Mouse (Mus musculus) embryonic facial prominence, embryonic 10.5 days (tissue): ENCODE measurements at regions not wholly inside any gene's neighbourhood (a gene's known extent, or its start where the extent isn't known, plus 50 kb on each side); places are given as distances from the start of the nearest gene placed in this dataset.

Experiments
- DNase-seq: peaks from one replicate; pipeline ENCODE4 v3.0.0-alpha.2; 2017; ENCODE audit warnings: low spot score
- H3K27ac ChIP-seq: fragments of 300-500 bp; sonication (generic); replicated peaks from 2 replicates; pipeline ENCODE4 v1.5.1; 2016; ENCODE audit warnings: mild to moderate bottlenecking
- H3K27me3 ChIP-seq: fragments of 300-500 bp; sonication (generic); replicated peaks from 2 replicates; pipeline ENCODE4 v1.6.1; 2016; ENCODE audit warnings: low read depth, mild to moderate bottlenecking; ENCODE audit not compliant: poor library complexity, severe bottlenecking
- H3K36me3 ChIP-seq: fragments of 300-500 bp; sonication (generic); replicated peaks from 2 replicates; pipeline ENCODE4 v1.6.1; 2016; ENCODE audit warnings: mild to moderate bottlenecking, moderate library complexity
- H3K4me1 ChIP-seq: fragments of 300-500 bp; sonication (generic); 2 replicates; pipeline ENCODE4 v1.6.1; 2016
- H3K4me3 ChIP-seq: fragments of 300-500 bp; sonication (generic); 2 replicates; pipeline ENCODE4 v1.5.1; 2016; ENCODE audit warnings: mild to moderate bottlenecking, moderate library complexity
- H3K9me3 ChIP-seq: fragments of 300-500 bp; sonication (generic); 2 replicates; pipeline ENCODE4 v1.6.1; 2016; ENCODE audit warnings: mild to moderate bottlenecking
- WGBS: fragments of 180-500 bp; shearing (Covaris S2); methylation state at CpG from one replicate; pipeline ENCODE4 v1.1.7; 2016; 5-methylcytosine and 5-hydroxymethylcytosine counted together

DNA sequence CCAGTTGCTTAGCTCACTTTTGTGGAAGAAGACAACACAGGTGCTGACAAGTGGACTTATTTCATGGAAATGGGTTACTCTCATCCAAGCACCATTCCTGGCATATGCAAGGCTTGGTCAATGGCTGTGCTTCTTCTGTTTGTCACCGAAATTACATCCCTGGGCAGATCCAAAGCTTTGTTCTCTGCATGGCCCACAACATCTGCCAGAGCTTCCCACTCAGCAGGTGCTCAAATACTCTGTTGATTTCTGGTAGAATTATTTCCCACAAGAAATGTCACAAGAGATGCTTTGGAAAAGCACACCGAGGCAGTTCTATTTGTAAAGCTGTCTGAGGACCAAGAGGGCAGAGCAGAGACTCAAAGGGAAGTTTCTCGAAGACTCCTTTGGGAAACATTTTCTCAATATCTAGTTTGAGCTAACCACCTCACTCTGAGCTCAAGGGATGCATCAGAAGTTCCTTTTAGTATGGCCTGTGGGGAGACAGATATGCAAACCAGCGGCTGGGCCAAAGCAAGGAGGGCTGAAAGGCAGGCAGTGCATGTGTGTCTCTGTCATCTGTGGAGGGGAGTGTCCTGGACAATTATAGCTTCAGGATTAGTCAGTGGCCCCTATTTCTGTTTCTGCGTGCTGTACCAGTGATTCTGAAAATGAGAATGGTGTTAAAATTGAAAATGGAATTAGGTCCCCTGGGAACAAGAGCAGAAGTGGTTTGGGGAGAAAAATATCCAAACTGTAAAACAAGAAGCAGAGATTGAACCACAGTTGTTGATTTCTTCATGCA is 69.5 kb upstream of the Clnk start:
- no peaks in the 10 kb centered on the region for H3K9me3 ChIP-seq
- H3K27me3 ChIP-seq = no peaks in the 10 kb centered on the region
- WGBS = 89% methylated on average over 5 of the region's 5 CpGs
- no peaks in the 10 kb centered on the region for H3K4me1 ChIP-seq
- H3K4me3 ChIP-seq = no peak overlapping the region
- H3K27ac ChIP-seq = no peak overlapping the region
- H3K36me3 ChIP-seq = no peaks in the 10 kb centered on the region
- DNase-seq = no peak

DNA sequence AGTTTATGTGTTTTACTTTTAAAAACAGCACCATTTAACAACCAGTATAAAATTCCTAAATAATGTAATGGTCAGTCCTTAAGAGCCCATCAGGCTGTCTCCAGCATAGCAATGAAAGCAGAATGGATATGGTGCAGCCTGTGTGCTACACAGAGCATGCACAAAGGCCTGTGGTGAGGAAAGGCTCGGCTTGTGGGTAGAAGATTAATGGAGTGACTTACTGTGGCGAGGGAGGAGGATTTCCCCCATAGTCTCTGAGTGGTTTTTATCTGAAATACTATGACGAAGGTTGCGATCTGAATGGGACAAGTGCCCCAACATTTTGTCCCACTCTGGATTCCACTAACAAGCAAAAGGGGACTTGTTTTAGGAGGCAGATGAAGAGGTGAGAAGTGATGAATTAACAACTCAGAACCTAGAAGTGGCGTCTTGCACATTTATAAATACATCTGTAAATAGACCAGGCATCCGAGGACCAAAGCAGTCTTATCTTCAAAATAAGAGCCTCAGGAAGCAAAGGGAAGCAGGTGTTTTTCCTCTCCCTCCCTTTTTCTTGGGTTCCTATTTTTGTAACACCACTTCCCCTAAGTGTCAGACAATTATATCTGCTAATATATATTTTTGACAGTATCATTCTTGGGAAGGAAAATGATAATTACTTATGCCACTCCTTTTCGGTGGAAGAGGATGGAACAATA is 55.9 kb upstream of the Clnk start:
- Histone ChIP-seq H3K4me3 (no peak overlapping the region), H3K27me3 (no peaks in the 10 kb centered on the region), H3K36me3 (no peaks in the 10 kb centered on the region), H3K4me1 (no peaks in the 10 kb centered on the region), H3K9me3 (no peaks in the 10 kb centered on the region), H3K27ac (no peak overlapping the region)
- no peak for DNase-seq
- 83% methylated on average over 7 of the region's 7 CpGs for WGBS

DNA sequence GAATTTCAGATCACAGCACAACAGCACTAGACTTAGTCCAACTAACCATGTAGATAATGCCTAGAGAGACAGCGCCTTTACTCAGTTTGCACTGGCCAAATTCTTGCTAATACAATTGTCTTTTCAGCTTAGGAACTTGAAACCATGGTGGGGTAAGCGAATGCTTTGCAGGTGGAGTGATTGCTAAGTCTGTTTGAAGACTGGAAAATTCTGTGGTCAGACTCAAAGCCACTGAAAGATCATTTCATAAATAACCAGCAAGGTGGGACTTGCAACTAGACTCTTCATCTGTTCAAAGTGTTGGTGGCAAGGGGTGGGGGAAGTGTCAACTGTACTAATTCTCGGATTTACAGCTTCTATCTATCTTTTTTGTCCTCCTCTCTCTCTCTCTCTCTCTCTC is 50.4 kb upstream of the Clnk start:
- Histone ChIP-seq H3K36me3 (no peaks in the 10 kb centered on the region), H3K4me3 (no peak overlapping the region), H3K27me3 (no peaks in the 10 kb centered on the region), H3K27ac (no peak overlapping the region), H3K9me3 (no peaks in the 10 kb centered on the region), H3K4me1 (no peaks in the 10 kb centered on the region)
- WGBS = 81% methylated on average over 3 of the region's 3 CpGs
- no peak for DNase-seq
